Mouse (Mus musculus): ENCODE measurements around the gene Sept9. TPM values are rescaled to one million over a fixed set of nuclear protein-coding genes. Genes with fewer than 3 reads are reported as not detected.
A peak's percentile ranks its signal among the peaks of the same experiment; 100 is the strongest.

Gene Sept9
- polyA plus RNA-seq, 1 experiment from 2014 or later, result 135 TPM

GRCm38 (mm10) chr11:117177303-117177979 lies 22.0 kb upstream of the Sept9 start:
- no peaks in the 10 kb centered on the region for H3K27me3 ChIP-seq
- H3K4me3 ChIP-seq, result no peak overlapping the region
- ATAC-seq (ENCODE audit: insufficient number of reproducible peaks, low FRiP score, low TSS enrichment, low read depth), result no peak
- peaks cover 31% of the 10 kb centered on the region for H3K4me1 ChIP-seq
- no peaks in the 10 kb centered on the region for H3K36me3 ChIP-seq
- 55% methylated on average over 8 of the region's 11 CpGs for WGBS
- no peak overlapping the region for H3K9ac ChIP-seq
- H3K27ac ChIP-seq, result no peak overlapping the region
- no peak overlapping the region for H3K4me2 ChIP-seq
- H3K9me3 ChIP-seq, result no peaks in the 10 kb centered on the region

DNA sequence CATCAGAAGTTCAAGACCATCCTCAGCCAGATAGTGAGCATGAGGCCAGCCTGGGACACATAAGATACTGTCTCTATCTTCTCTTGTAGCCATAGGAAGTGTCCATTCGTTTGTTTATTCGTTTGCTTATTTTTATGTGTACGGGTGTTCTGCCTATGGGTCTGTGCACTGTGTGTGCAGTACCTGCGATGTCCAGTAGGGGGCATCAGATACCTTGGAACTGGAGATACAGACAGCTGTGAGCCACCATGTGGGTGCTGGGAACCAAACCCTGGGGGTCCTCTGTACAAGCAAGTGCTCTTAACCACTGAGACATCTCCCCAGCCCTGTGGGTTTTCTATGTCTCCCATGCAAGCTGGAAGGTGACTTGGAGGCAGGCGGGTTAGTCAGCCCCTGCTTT lies 19.6 kb upstream of the Sept9 start:
- no peak overlapping the region for H3K27ac ChIP-seq
- no peak overlapping the region for H3K9ac ChIP-seq
- H3K9me3 ChIP-seq, result no peaks in the 10 kb centered on the region
- H3K36me3 ChIP-seq, result no peaks in the 10 kb centered on the region
- no peak overlapping the region for H3K4me3 ChIP-seq
- no peak overlapping the region for H3K4me2 ChIP-seq
- peaks cover 19% of the 10 kb centered on the region for H3K4me1 ChIP-seq
- WGBS, result 78% methylated on average over 5 of the region's 5 CpGs
- no peak for ATAC-seq (ENCODE audit: insufficient number of reproducible peaks, low FRiP score, low TSS enrichment, low read depth)
- H3K27me3 ChIP-seq, result no peaks in the 10 kb centered on the region

- Histone ChIP-seq H3K36me3 (no peaks in the 10 kb centered on the region), H3K4me1 (peaks cover 11% of the 10 kb centered on the region), H3K27me3 (no peaks in the 10 kb centered on the region), H3K9me3 (no peaks in the 10 kb centered on the region), H3K27ac (no peak overlapping the region), H3K9ac (no peak overlapping the region), H3K4me3 (no peak overlapping the region), H3K4me2 (no peak overlapping the region)
- no peak for ATAC-seq (ENCODE audit: insufficient number of reproducible peaks, low FRiP score, low TSS enrichment, low read depth)
- 67% methylated on average over 3 of the region's 3 CpGs for WGBS
These were observed 16.7 kb upstream of the Sept9 start for GRCm38 (mm10) chr11:117182808-117183207.

DNA sequence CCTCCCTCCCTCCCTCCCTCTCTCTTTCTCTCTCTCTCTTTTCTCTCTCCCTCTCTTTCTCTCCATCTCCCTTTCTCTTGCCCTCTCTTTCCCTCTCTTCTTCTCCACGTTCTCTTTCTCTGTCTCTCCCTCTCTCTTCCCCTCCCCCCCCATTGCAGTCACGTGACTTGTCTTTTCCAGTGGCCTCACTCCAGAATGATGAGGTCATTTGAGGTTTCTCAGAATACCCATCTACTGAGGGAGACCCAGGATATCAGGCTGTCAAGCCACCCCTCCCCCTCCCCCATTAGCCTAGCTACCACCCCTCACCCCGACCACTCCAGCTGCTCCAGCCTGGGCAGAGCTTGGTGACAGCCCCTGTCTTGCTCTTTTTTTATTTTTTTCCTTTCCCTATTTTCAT lies 16.2 kb upstream of the Sept9 start:
- Histone ChIP-seq H3K4me2 (no peak overlapping the region), H3K9ac (no peak overlapping the region), H3K4me1 (peaks cover 11% of the 10 kb centered on the region), H3K27ac (no peak overlapping the region), H3K27me3 (no peaks in the 10 kb centered on the region), H3K4me3 (no peak overlapping the region), H3K9me3 (no peaks in the 10 kb centered on the region), H3K36me3 (no peaks in the 10 kb centered on the region)
- ATAC-seq (ENCODE audit: insufficient number of reproducible peaks, low FRiP score, low TSS enrichment, low read depth), result no peak
- WGBS, result 72% methylated on average over 3 of the region's 3 CpGs

DNA sequence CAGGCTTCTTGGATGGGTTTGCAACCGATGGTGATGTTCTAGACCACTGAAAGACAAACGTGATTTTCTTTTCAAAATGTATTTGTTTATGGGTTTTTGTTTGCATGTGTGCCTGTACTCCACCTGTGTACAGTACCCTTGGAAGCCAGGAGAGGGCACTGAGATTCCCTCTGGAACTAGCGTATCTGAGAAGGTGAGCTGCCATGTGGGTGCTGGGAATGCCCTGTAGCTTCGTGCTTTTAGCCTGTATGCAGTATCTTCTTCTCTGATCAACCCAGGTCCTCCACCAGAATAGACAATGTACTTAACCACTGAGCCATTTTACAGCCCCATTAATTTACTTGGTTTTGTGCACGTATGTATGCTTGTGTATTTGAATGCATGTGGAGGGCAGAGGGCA lies 15.6 kb upstream of the Sept9 start:
- Histone ChIP-seq H3K4me1 (peaks cover 11% of the 10 kb centered on the region), H3K27me3 (no peaks in the 10 kb centered on the region), H3K36me3 (no peaks in the 10 kb centered on the region), H3K9ac (no peak overlapping the region), H3K4me3 (no peak overlapping the region), H3K27ac (0 out of 2 replicates have a peak overlapping the region, but pooled peaks have one; percentile 48), H3K4me2 (no peak overlapping the region), H3K9me3 (no peaks in the 10 kb centered on the region)
- ATAC-seq (ENCODE audit: insufficient number of reproducible peaks, low FRiP score, low TSS enrichment, low read depth), result no peak
- WGBS, result 78% methylated on average over 5 of the region's 5 CpGs

- peaks cover 11% of the 10 kb centered on the region for H3K4me1 ChIP-seq
- no peak for ATAC-seq (ENCODE audit: insufficient number of reproducible peaks, low FRiP score, low TSS enrichment, low read depth)
- no peak overlapping the region for H3K4me2 ChIP-seq
- 28% methylated on average over 21 of the region's 21 CpGs for WGBS
- peak overlapping the region; percentile 52 for H3K27ac ChIP-seq
- no peak overlapping the region for H3K4me3 ChIP-seq
- no peaks in the 10 kb centered on the region for H3K9me3 ChIP-seq
- no peak overlapping the region for H3K9ac ChIP-seq
- no peaks in the 10 kb centered on the region for H3K27me3 ChIP-seq
- H3K36me3 ChIP-seq, result no peaks in the 10 kb centered on the region
These were observed 14.2 kb upstream of the Sept9 start for GRCm38 (mm10) chr11:117185076-117185933.

DNA sequence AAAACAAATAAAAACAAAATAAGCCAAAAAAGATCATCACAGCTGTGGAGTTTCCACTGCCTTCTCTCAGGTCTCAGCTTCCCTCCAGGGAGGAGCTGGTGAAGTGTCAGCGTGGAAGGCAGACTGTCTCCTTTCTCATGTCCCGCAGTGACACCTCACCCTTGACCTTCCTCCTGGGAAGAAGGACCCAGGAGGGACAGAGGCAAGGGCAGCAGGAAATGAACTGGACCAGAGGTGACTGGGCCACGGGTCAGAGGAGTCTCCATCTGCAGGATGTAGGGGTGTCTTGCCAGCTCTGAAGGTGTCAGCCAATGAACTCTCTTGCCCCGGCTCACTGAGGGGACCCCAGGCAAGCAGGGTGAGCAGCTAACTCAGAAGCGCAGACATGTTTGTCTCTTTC lies 7.9 kb upstream of the Sept9 start:
- no peak for ATAC-seq (ENCODE audit: insufficient number of reproducible peaks, low FRiP score, low TSS enrichment, low read depth)
- no peak overlapping the region for H3K9ac ChIP-seq
- 60% methylated on average over 5 of the region's 5 CpGs for WGBS
- peaks cover 6% of the 10 kb centered on the region for H3K4me1 ChIP-seq
- H3K27me3 ChIP-seq, result no peaks in the 10 kb centered on the region
- H3K9me3 ChIP-seq, result no peaks in the 10 kb centered on the region
- H3K36me3 ChIP-seq, result no peaks in the 10 kb centered on the region
- no peak overlapping the region for H3K27ac ChIP-seq
- H3K4me2 ChIP-seq, result no peak overlapping the region
- H3K4me3 ChIP-seq, result no peak overlapping the region

DNA sequence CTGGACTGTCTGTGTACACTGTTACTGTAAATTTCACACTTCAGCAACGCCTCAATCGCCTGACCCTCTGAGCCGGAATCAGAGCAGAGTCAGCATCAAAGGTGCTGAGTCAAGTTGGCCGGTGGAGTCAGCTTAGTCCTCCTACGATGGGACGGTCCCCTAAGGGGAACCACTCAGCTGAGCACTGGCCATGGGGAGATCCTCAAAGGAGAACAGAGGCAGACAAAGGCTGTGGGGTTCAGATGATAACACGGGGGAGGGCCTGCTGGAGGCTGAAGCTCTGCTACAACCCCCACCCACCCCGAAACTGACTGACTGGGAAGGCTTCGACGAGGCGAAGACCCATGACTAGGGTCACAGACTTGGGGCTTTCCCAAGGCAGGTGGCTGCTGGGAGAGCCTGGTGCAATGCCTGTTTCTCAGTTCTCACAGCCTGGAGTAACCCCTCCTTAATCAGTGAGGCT lies 5.0 kb upstream of the Sept9 start:
- WGBS, result 65% methylated on average over 11 of the region's 11 CpGs
- Histone ChIP-seq H3K4me2 (no peak overlapping the region), H3K4me3 (no peak overlapping the region), H3K27me3 (peaks cover 14% of the 10 kb centered on the region), H3K36me3 (no peaks in the 10 kb centered on the region), H3K27ac (no peak overlapping the region), H3K9ac (no peak overlapping the region), H3K4me1 (peaks cover 11% of the 10 kb centered on the region), H3K9me3 (no peaks in the 10 kb centered on the region)
- no peak for ATAC-seq (ENCODE audit: insufficient number of reproducible peaks, low FRiP score, low TSS enrichment, low read depth)

DNA sequence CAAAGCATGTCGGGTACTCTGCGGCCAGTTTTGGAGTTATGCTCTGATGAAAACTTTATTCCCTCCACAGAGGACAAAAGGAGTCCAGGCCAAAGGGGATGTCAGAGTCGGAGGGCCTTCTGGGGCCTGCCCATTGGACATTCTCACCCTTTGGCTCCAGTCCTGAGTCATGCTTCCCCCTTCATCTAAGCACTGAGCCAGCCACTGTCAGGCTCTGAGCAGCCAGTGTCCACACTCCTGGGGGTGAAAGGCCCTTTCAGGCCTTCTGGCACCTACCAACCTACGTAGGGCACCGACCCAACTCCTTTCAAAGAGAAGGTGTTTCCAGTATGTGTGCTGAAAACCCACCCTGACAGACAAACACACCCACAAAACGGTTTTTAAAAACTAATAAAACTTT lies 3.8 kb upstream of the Sept9 start:
- Histone ChIP-seq H3K27ac (no peak overlapping the region), H3K27me3 (peaks cover 17% of the 10 kb centered on the region), H3K9me3 (no peaks in the 10 kb centered on the region), H3K4me1 (peaks cover 22% of the 10 kb centered on the region), H3K4me2 (no peak overlapping the region), H3K4me3 (no peak overlapping the region), H3K9ac (no peak overlapping the region), H3K36me3 (no peaks in the 10 kb centered on the region)
- 70% methylated on average over 6 of the region's 6 CpGs for WGBS
- no peak for ATAC-seq (ENCODE audit: insufficient number of reproducible peaks, low FRiP score, low TSS enrichment, low read depth)

DNA sequence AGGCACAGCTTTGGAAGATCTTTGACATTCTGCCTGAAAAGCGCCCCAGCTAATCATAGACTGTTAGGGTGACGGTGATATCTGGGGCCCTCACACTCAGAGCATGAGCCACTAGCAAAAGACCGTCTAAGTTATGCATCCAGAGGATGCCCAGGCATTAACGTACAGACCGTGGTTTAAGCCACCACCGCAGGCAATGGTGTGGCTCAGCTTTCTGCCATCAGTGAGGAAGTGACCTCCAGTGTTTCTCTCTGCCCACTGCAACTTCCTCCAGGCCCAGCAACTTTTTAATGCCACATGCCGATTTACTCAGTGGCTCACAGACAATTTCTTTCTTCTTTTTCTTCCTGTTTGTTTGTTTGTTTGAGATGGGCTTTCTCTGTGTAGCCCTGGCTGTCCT lies 2.8 kb upstream of the Sept9 start:
- WGBS, result 76% methylated on average over 7 of the region's 7 CpGs
- no peak overlapping the region for H3K9ac ChIP-seq
- H3K36me3 ChIP-seq, result no peaks in the 10 kb centered on the region
- ATAC-seq (ENCODE audit: insufficient number of reproducible peaks, low FRiP score, low TSS enrichment, low read depth), result no peak
- H3K4me1 ChIP-seq, result peaks cover 31% of the 10 kb centered on the region
- peaks cover 17% of the 10 kb centered on the region for H3K27me3 ChIP-seq
- no peak overlapping the region for H3K4me3 ChIP-seq
- H3K27ac ChIP-seq, result no peak overlapping the region
- no peaks in the 10 kb centered on the region for H3K9me3 ChIP-seq
- H3K4me2 ChIP-seq, result no peak overlapping the region

DNA sequence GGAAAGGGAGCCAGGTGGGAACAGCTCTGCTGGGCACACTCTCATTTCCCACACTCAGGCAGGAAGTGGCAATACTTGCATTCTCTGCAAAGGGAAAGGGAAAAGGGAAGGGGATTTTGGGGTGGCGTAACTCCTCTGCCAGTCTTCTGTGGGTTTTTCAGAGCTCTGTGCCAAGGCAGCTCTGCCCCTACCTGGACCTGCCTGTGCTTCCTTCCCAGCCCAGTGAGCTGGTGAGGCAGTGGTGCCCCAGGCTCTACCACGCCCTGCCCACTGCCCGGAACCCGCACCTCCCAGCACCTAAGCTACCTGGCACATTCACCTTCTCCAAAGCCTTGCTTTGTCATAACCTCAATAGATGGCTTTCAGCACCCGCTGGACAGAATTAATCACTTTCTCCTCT lies 1.3 kb upstream of the Sept9 start:
- Histone ChIP-seq H3K4me3 (no peak overlapping the region), H3K9me3 (no peaks in the 10 kb centered on the region), H3K9ac (no peak overlapping the region), H3K36me3 (no peaks in the 10 kb centered on the region), H3K4me2 (no peak overlapping the region), H3K27ac (no peak overlapping the region), H3K27me3 (peaks cover 17% of the 10 kb centered on the region), H3K4me1 (peaks cover 44% of the 10 kb centered on the region)
- WGBS, result 77% methylated on average over 5 of the region's 5 CpGs
- ATAC-seq (ENCODE audit: insufficient number of reproducible peaks, low FRiP score, low TSS enrichment, low read depth), result no peak

GRCm38 (mm10) chr11:117201846-117202245 lies 2.4 kb downstream of the Sept9 start:
- Histone ChIP-seq H3K4me3 (no peak overlapping the region), H3K9me3 (no peaks in the 10 kb centered on the region), H3K4me1 (peaks cover 65% of the 10 kb centered on the region), H3K36me3 (no peaks in the 10 kb centered on the region), H3K9ac (no peak overlapping the region), H3K27me3 (peaks cover 17% of the 10 kb centered on the region), H3K4me2 (no peak overlapping the region), H3K27ac (no peak overlapping the region)
- ATAC-seq (ENCODE audit: insufficient number of reproducible peaks, low FRiP score, low TSS enrichment, low read depth), result no peak
- 84% methylated on average over 12 of the region's 12 CpGs for WGBS
